Mouse (Mus musculus): ENCODE results near the gene AA467197.

DNA sequence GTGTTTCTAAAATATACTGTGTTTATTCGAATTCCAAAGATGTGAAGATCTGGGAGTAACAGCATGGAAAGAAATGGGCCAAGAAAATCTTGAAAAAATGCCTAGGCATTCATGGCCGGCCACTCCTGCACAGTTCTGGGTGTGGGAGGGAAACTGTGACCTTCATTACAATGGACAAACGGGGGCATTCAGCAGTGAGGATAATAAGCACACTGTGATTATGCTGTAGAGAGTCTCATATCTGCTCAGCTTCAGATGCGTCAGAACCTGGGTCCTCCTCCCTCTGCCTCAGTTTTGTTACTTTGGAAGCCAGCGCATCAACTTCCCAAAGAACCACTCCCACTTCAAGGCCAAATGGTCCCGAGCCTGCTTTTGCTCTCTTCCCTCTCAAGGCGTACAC lies 10.9 kb upstream of the AA467197 start:
- TF ChIP-seq CTCF (IDR thresholded peaks at IDR 0.05; ENCODE audit: borderline replicate concordance, insufficient read depth, low read length) (no peak), POLR2A (IDR thresholded peaks at IDR 0.05; ENCODE audit: low read depth, low read length) (no peak)
